In genomic region chr16:92381092-92381491, GRCm38 (mm10) we compare ENCODE assay signal across 37 mouse cellular contexts. TPM values are rescaled to one million over a fixed set of nuclear protein-coding genes. Genes with fewer than 3 reads are reported as not detected.
"Had no signal": no experiment of that assay in that cellular context is flagged by ENCODE, and none has a peak within 500 bp of the region (broad histone marks: within the 10 kb centered on the region; RNA-seq: fewer than 3 reads in every experiment).

No protein-coding gene starts in this region.

- H3K4me2 ChIP-seq: embryonic facial prominence, embryonic 12.5 days; embryonic facial prominence, embryonic 13.5 days; embryonic facial prominence, embryonic 15.5 days; forebrain, embryonic 12.5 days; forebrain, embryonic 13.5 days; forebrain, embryonic 15.5 days had no signal

- H3K27me3 ChIP-seq: embryonic facial prominence, embryonic 12.5 days; embryonic facial prominence, embryonic 13.5 days; embryonic facial prominence, embryonic 15.5 days; forebrain, embryonic 12.5 days; forebrain, embryonic 13.5 days; forebrain, embryonic 15.5 days had no signal

- H3K36me3 ChIP-seq: embryonic facial prominence, embryonic 10.5 days; embryonic facial prominence, embryonic 12.5 days; embryonic facial prominence, embryonic 13.5 days; embryonic facial prominence, embryonic 15.5 days; forebrain, embryonic 10.5 days; forebrain, embryonic 12.5 days; forebrain, embryonic 15.5 days had no signal

- H3K9ac ChIP-seq: embryonic facial prominence, embryonic 12.5 days; embryonic facial prominence, embryonic 13.5 days; embryonic facial prominence, embryonic 15.5 days; forebrain, embryonic 12.5 days; forebrain, embryonic 13.5 days; forebrain, embryonic 15.5 days; forebrain, postnatal 0 days had no signal

- H3K27ac ChIP-seq: embryonic facial prominence, embryonic 10.5 days; embryonic facial prominence, embryonic 12.5 days; embryonic facial prominence, embryonic 13.5 days; embryonic facial prominence, embryonic 15.5 days; forebrain, embryonic 10.5 days; forebrain, embryonic 12.5 days; forebrain, embryonic 13.5 days; forebrain, embryonic 15.5 days; gastrocnemius, adult 2 months had no signal

- H3K4me3 ChIP-seq: embryonic facial prominence, embryonic 10.5 days; embryonic facial prominence, embryonic 12.5 days; embryonic facial prominence, embryonic 13.5 days; embryonic facial prominence, embryonic 15.5 days; erythroblast, embryonic 14.5 days; forebrain, embryonic 10.5 days; forebrain, embryonic 12.5 days; forebrain, embryonic 13.5 days; forebrain, embryonic 15.5 days; gastrocnemius, adult 2 months had no signal

- DNase-seq: cerebellum, adult 18-20 months; cerebellum, adult 2 months; cerebellum, adult 8-10 months; cerebellum, adult 9-10 months; cerebellum, adult 9-11 months; cerebellum, postnatal 10 days; cerebellum, postnatal 14 days; cerebellum, postnatal 25 days; cerebellum, postnatal 36 days; embryo, embryonic 11 days; forebrain, postnatal 0 days; gastrocnemius, adult 2 months; gastrocnemius, postnatal 10 days; gastrocnemius, postnatal 14 days; gastrocnemius, postnatal 25 days; gastrocnemius, postnatal 36 days; heart, adult 18-20 months had no signal

- H3K4me1 ChIP-seq: embryonic facial prominence, embryonic 12.5 days; embryonic facial prominence, embryonic 15.5 days had no signal

- H3K9me3 ChIP-seq: embryonic facial prominence, embryonic 10.5 days; embryonic facial prominence, embryonic 12.5 days; embryonic facial prominence, embryonic 13.5 days; embryonic facial prominence, embryonic 15.5 days; forebrain, embryonic 10.5 days; forebrain, embryonic 12.5 days; forebrain, embryonic 13.5 days; forebrain, embryonic 15.5 days had no signal

- ATAC-seq: forebrain, embryonic 13.5 days; forebrain, embryonic 14.5 days; forebrain, embryonic 15.5 days; forebrain, embryonic 16.5 days; forebrain, postnatal 0 days had no signal

RNA-seq across cellular contexts. Expression of gene Kcne1, which starts 21.8 kb away (rescaled TPM):
- total RNA-seq: common myeloid progenitor, adult 5-6 weeks; forebrain, postnatal 0 days; gastrocnemius, adult 18-20 months; gastrocnemius, adult 2 months; gastrocnemius, adult 8-10 months; gastrocnemius, postnatal 10 days; gastrocnemius, postnatal 14 days; gastrocnemius, postnatal 25 days; gastrocnemius, postnatal 36 days; gastrocnemius, postnatal 4 days; granulocyte monocyte progenitor cell, adult 5-6 weeks had no signal
- polyA plus RNA-seq: cortical plate, adult 2 months; erythroblast, embryonic 14.5 days; forebrain, embryonic 13.5 days; forebrain, embryonic 15.5 days; forebrain, postnatal 0 days had no signal

RNA-seq across cellular contexts. Expression of gene Fam243, which starts 59.9 kb away (rescaled TPM):
- total RNA-seq: common myeloid progenitor, adult 5-6 weeks; forebrain, postnatal 0 days; gastrocnemius, adult 18-20 months; gastrocnemius, adult 2 months; gastrocnemius, adult 8-10 months; gastrocnemius, postnatal 10 days; gastrocnemius, postnatal 14 days; gastrocnemius, postnatal 25 days; gastrocnemius, postnatal 36 days; gastrocnemius, postnatal 4 days; granulocyte monocyte progenitor cell, adult 5-6 weeks had no signal
- polyA plus RNA-seq: cerebellum, adult 2 months; cortical plate, adult 2 months; embryonic facial prominence, embryonic 10.5 days; embryonic facial prominence, embryonic 12.5 days; embryonic facial prominence, embryonic 13.5 days; embryonic facial prominence, embryonic 14.5 days; embryonic facial prominence, embryonic 15.5 days; erythroblast, embryonic 14.5 days; forebrain, embryonic 10.5 days; forebrain, embryonic 11.5 days; forebrain, embryonic 12.5 days; forebrain, embryonic 13.5 days; forebrain, postnatal 0 days; frontal cortex, adult 2 months had no signal
